Mouse (Mus musculus) testis, adult 2 months (tissue): ENCODE results near the gene Crat.

Experiments
- CTCF ChIP-seq: fragments of 200-500 bp; IDR thresholded peaks from 2 replicates; pipeline ENCODE4 v1.5.1; 2012; ENCODE audit warnings: low read depth, mild to moderate bottlenecking, inconsistent platforms, low read length, moderate library complexity; ENCODE audit not compliant: control insufficient read depth, insufficient read depth, insufficient replicate concordance
- POLR2A ChIP-seq: fragments of 200-500 bp; IDR thresholded peaks from 2 replicates; pipeline ENCODE4 v1.6.1; 2012; ENCODE audit warnings: low read depth, mild to moderate bottlenecking, inconsistent platforms, low read length, moderate library complexity; ENCODE audit not compliant: control insufficient read depth

DNA sequence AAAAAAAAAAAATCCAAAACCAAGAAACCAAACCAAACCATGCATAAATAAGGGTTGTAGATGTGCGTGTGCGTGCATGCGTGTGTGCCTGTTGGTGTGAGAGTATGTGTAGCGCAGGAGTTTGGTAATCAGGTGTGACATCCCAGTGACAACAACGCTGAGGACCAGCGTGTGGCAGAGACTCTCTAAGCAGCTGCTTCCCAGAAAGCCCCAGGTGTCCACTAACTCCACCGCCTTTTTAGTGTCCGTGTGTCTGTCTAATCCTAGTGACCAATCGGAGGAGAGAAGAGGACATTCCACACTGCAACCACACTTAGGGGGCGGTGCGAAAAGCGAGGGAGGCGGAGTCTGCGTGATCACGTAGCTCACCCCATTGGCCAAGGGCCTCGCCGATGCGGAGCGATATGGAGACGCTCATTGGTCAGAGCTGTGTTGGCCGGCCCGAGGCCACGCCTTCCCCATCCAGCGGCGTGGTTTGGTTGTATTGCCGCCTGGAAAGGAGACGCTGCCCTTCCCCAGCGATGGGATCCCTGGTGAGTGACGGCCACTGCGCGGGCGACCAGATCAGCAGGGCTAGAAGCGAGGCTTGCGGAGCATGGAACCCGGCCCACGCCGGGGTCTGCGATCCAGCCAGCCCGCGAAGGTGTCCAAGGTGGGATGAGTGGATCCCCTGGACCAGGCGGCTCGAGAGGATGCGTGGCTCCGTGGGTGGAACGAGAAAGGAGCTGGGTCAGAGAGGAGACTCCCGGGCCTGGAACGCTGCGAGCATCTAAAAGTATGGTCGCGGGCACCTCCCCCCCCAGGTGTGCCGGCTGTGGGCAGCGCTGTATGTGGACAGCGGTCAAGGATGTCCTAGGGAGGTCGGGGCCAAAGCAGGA is 51.6 kb downstream of the Crat start, which contains the start of gene Miga2:
- peak; percentile 73 for TF ChIP-seq POLR2A
- no peak for TF ChIP-seq CTCF
